Mouse (Mus musculus): Measurements from ENCODE around the gene Sos2.

GRCm38 (mm10) chr12:69582613-69583269, 98.9 kb downstream of the Sos2 start, which contains the start of gene Vcpkmt:
- TF ChIP-seq CTCF (IDR thresholded peaks at IDR 0.05; ENCODE audit: low read depth, low read length): no peak
- no peak for TF ChIP-seq GATA2 (IDR thresholded peaks at IDR 0.05; ENCODE audit: borderline replicate concordance, low read depth, low read length)
- no peak for TF ChIP-seq GATA1 (IDR thresholded peaks at IDR 0.05; ENCODE audit: borderline replicate concordance, low read length)
- no peak for TF ChIP-seq TAL1 (conservative IDR thresholded peaks at IDR 0.05; ENCODE audit: low read depth, low read length)

Data from G1E (cell line).